Mouse (Mus musculus): ENCODE data around the gene Ddr2. TPM values are rescaled to one million over a fixed set of nuclear protein-coding genes. Genes with fewer than 3 reads are reported as not detected.

The Ddr2 gene
- polyA plus RNA-seq, 1 experiment from 2014 or later, result 8.8 TPM

DNA sequence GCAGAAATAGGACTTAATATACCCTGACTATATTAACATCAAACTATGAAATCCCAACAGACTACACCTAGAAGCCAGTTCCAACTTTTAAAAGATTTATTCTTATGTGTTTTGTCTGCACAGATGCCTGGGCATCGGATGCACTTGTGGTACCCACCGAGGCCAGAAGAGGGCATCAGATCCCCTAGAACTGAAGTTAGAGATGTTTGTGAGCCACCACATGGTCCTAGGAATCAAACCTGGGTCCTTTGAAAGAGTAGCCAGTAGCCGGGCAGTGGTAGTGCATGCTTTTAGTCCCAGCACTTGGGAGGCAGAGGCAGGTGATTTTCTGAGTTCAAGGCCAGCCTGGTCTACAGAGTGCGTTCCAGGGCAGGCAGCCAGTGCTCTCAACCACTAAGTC, 159.9 kb downstream of the Ddr2 start:
- H3K27me3 ChIP-seq (ENCODE audit: control insufficient read depth, insufficient read depth, low read length), result no peaks in the 10 kb centered on the region

DNA sequence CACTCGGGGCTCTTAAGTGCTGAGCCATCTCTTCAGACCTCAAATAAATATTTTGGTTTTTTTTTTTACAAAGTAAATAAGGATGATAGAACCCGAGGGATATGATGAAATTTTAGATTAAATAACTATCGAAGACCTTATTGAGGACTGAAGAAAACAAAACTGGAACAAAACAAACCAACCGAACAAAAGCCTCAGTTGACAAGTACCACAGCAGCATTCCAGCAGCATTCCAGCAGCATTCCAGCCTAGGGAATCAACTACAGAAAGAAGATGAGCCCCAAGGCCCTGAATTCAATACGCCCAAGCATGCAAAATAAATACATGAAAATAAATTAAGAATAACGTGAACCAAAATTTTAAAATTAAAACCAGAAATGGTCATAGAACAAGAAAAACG, 160.6 kb downstream of the Ddr2 start:
- WGBS, result 80% methylated on average over 7 of the region's 7 CpGs

More for the DNA sequence above, 159.9 kb downstream of the Ddr2 start:
- WGBS, result 92% methylated on average over 4 of the region's 4 CpGs
- Histone ChIP-seq H3K4me1 (replicated peaks; ENCODE audit: control insufficient read depth, insufficient read depth, low read length) (no peaks in the 10 kb centered on the region), H3K9me3 (ENCODE audit: control insufficient read depth, low read length) (no peaks in the 10 kb centered on the region), H3K4me3 (replicated peaks; ENCODE audit: low read length) (no peak overlapping the region), H3K36me3 (replicated peaks; ENCODE audit: control insufficient read depth, insufficient read depth) (peaks cover 52% of the 10 kb centered on the region), H3K9ac (no peak overlapping the region), H3K27ac (no peak overlapping the region), H3K4me2 (replicated peaks) (no peak overlapping the region)
- ATAC-seq (ENCODE audit: low FRiP score), result no peak
- DNase-seq (ENCODE audit: low spot score), result no peak

DNA sequence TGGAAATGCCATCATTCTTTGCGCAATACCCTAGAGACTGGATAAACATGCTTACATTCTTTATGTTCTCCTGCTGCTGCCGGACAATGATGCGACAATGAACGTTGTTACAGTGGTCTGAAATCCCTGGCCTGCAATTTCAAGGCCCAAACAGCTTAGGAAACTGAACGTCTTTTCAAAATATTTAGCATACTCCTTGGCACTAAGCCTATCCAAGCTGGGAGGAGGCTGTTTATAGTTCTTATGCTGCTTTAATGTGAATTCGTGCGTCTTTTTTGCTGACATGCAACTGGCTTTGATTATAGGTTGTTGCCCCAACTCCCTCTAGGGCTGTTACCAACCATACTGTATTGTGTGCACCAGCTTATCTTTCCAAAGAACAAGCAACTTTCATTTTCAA, 161.7 kb downstream of the Ddr2 start:
- H3K36me3 ChIP-seq (replicated peaks; ENCODE audit: control insufficient read depth, insufficient read depth), result peaks cover 35% of the 10 kb centered on the region
- 0 out of 2 replicates have a peak, but pooled peaks cover 9% of the 10 kb centered on the region for H3K9me3 ChIP-seq (ENCODE audit: control insufficient read depth, low read length)
- no peak overlapping the region for H3K4me3 ChIP-seq (replicated peaks; ENCODE audit: low read length)
- ATAC-seq (ENCODE audit: low FRiP score) (no peak), DNase-seq (ENCODE audit: low spot score) (no peak)
- H3K4me2 ChIP-seq (replicated peaks), result no peak overlapping the region
- no peak overlapping the region for H3K9ac ChIP-seq
- H3K4me1 ChIP-seq (replicated peaks; ENCODE audit: control insufficient read depth, insufficient read depth, low read length), result no peaks in the 10 kb centered on the region
- 84% methylated on average over 7 of the region's 7 CpGs for WGBS
- no peaks in the 10 kb centered on the region for H3K27me3 ChIP-seq (ENCODE audit: control insufficient read depth, insufficient read depth, low read length)
- no peak overlapping the region for H3K27ac ChIP-seq

More for the DNA sequence above, 160.6 kb downstream of the Ddr2 start:
- Histone ChIP-seq H3K27ac (no peak overlapping the region), H3K36me3 (replicated peaks; ENCODE audit: control insufficient read depth, insufficient read depth) (peaks cover 45% of the 10 kb centered on the region), H3K4me1 (replicated peaks; ENCODE audit: control insufficient read depth, insufficient read depth, low read length) (no peaks in the 10 kb centered on the region), H3K4me3 (replicated peaks; ENCODE audit: low read length) (no peak overlapping the region), H3K27me3 (ENCODE audit: control insufficient read depth, insufficient read depth, low read length) (no peaks in the 10 kb centered on the region), H3K4me2 (replicated peaks) (no peak overlapping the region), H3K9ac (no peak overlapping the region), H3K9me3 (ENCODE audit: control insufficient read depth, low read length) (0 out of 2 replicates have a peak, but pooled peaks cover 3% of the 10 kb centered on the region)
- DNase-seq (ENCODE audit: low spot score), result no peak
- ATAC-seq (ENCODE audit: low FRiP score), result no peak

DNA sequence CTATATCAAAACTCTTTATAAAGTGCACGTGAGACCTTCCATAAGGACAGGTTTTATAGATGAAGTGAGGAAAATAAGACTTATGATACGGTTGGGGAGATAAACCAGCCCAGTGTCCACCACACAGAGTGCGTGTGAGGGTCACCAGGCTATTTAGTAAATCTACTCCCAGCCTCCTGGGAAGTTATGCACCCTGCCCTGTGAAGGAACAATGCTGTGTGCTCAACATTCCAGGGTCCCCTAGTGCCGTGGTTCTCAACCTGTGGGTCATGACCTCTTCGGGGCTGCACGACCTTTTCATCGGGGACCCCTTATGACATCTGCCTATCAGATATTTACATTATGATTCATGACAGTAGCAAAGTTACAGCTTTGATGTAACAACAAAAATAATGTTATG, 162.3 kb downstream of the Ddr2 start:
- no peak for ATAC-seq (ENCODE audit: low FRiP score)
- no peak overlapping the region for H3K4me2 ChIP-seq (replicated peaks)
- peaks cover 31% of the 10 kb centered on the region for H3K36me3 ChIP-seq (replicated peaks; ENCODE audit: control insufficient read depth, insufficient read depth)
- no peaks in the 10 kb centered on the region for H3K4me1 ChIP-seq (replicated peaks; ENCODE audit: control insufficient read depth, insufficient read depth, low read length)
- 0 out of 2 replicates have a peak, but pooled peaks cover 9% of the 10 kb centered on the region for H3K9me3 ChIP-seq (ENCODE audit: control insufficient read depth, low read length)
- WGBS, result 81% methylated on average over 7 of the region's 7 CpGs
- H3K27ac ChIP-seq, result no peak overlapping the region
- DNase-seq (ENCODE audit: low spot score), result no peak
- H3K27me3 ChIP-seq (ENCODE audit: control insufficient read depth, insufficient read depth, low read length), result no peaks in the 10 kb centered on the region
- H3K4me3 ChIP-seq (replicated peaks; ENCODE audit: low read length), result no peak overlapping the region
- H3K9ac ChIP-seq, result no peak overlapping the region

DNA sequence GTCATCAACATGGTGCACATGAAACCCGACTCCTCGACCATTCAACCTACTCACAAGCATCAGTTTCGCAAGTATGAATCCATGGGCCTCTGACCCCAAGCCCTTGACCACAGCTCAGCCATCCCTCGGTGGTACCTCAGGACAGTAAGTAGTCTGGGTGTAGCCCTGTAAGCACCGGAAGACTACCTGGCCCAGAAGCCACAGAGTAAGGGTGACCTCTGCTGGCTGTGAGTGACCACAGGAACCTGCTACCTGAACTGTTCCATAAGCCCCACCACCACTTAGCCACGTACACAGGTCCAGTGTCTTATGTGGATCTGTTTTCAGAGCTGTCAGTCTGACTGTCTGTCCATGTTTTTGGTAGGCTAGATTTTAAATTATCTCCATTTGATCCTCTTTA, 162.9 kb downstream of the Ddr2 start:
- H3K9ac ChIP-seq, result no peak overlapping the region
- no peak overlapping the region for H3K4me2 ChIP-seq (replicated peaks)
- 0 out of 2 replicates have a peak, but pooled peaks cover 9% of the 10 kb centered on the region for H3K9me3 ChIP-seq (ENCODE audit: control insufficient read depth, low read length)
- H3K27me3 ChIP-seq (ENCODE audit: control insufficient read depth, insufficient read depth, low read length), result no peaks in the 10 kb centered on the region
- no peak overlapping the region for H3K4me3 ChIP-seq (replicated peaks; ENCODE audit: low read length)
- no peak overlapping the region for H3K27ac ChIP-seq
- DNase-seq (ENCODE audit: low spot score) (no peak), ATAC-seq (ENCODE audit: low FRiP score) (no peak)
- peaks cover 26% of the 10 kb centered on the region for H3K36me3 ChIP-seq (replicated peaks; ENCODE audit: control insufficient read depth, insufficient read depth)
- no peaks in the 10 kb centered on the region for H3K4me1 ChIP-seq (replicated peaks; ENCODE audit: control insufficient read depth, insufficient read depth, low read length)
- 84% methylated on average over 6 of the region's 6 CpGs for WGBS

DNA sequence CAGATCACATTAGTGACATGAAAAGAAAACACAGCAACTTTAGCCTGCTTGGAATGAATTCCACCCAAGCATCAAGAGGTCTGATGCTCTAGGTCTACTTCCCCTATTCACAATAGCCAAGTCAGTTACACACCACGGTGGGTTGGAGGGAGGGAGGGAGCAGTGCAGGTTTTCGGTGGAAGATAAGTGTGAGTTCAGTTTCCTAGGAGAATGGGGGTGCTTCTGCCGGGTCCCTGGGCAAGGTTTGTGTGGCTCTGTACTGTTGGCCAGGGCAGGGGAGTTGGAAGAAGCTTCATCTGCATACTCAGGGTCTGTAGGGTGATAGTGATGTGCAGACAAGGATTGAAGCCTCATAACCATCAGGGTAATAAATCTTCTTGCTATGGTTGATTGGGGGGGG, 164.6 kb downstream of the Ddr2 start:
- ATAC-seq (ENCODE audit: low FRiP score), result no peak
- no peak overlapping the region for H3K4me3 ChIP-seq (replicated peaks; ENCODE audit: low read length)
- H3K4me1 ChIP-seq (replicated peaks; ENCODE audit: control insufficient read depth, insufficient read depth, low read length), result no peaks in the 10 kb centered on the region
- H3K9ac ChIP-seq, result no peak overlapping the region
- H3K4me2 ChIP-seq (replicated peaks), result no peak overlapping the region
- 0 out of 2 replicates have a peak, but pooled peaks cover 9% of the 10 kb centered on the region for H3K9me3 ChIP-seq (ENCODE audit: control insufficient read depth, low read length)
- 86% methylated on average over 3 of the region's 3 CpGs for WGBS
- no peak for DNase-seq (ENCODE audit: low spot score)
- peaks cover 11% of the 10 kb centered on the region for H3K36me3 ChIP-seq (replicated peaks; ENCODE audit: control insufficient read depth, insufficient read depth)
- no peaks in the 10 kb centered on the region for H3K27me3 ChIP-seq (ENCODE audit: control insufficient read depth, insufficient read depth, low read length)
- H3K27ac ChIP-seq, result no peak overlapping the region

DNA sequence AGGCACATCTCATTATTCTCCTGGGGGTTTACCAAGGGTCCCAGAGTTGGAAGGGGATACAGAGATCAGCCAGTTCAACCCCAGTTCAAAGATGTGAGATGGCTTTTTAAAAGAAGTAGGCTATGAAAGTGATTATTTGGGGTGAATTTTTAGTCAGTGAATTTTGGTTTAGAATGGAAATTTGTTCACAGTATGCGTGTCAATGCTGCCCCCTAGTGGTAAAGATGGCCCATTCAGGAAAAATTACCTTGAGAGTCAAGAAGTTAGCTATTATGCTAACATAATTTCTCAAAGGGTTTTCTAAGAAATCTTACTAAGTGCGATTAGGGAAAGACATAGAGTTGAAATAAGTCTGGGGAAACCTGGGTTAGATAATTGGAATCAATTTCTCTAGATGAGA, 171.2 kb downstream of the Ddr2 start:
- Histone ChIP-seq H3K27me3 (ENCODE audit: control insufficient read depth, insufficient read depth, low read length) (no peaks in the 10 kb centered on the region), H3K4me2 (replicated peaks) (no peak overlapping the region), H3K36me3 (replicated peaks; ENCODE audit: control insufficient read depth, insufficient read depth) (no peaks in the 10 kb centered on the region), H3K27ac (no peak overlapping the region), H3K9ac (no peak overlapping the region), H3K4me1 (replicated peaks; ENCODE audit: control insufficient read depth, insufficient read depth, low read length) (no peaks in the 10 kb centered on the region), H3K4me3 (replicated peaks; ENCODE audit: low read length) (no peak overlapping the region), H3K9me3 (ENCODE audit: control insufficient read depth, low read length) (0 out of 2 replicates have a peak, but pooled peaks cover under 1% of the 10 kb centered on the region)
- ATAC-seq (ENCODE audit: low FRiP score) (no peak), DNase-seq (ENCODE audit: low spot score) (peak; percentile 86)
- 7% methylated on average over 2 of the region's 2 CpGs for WGBS

DNA sequence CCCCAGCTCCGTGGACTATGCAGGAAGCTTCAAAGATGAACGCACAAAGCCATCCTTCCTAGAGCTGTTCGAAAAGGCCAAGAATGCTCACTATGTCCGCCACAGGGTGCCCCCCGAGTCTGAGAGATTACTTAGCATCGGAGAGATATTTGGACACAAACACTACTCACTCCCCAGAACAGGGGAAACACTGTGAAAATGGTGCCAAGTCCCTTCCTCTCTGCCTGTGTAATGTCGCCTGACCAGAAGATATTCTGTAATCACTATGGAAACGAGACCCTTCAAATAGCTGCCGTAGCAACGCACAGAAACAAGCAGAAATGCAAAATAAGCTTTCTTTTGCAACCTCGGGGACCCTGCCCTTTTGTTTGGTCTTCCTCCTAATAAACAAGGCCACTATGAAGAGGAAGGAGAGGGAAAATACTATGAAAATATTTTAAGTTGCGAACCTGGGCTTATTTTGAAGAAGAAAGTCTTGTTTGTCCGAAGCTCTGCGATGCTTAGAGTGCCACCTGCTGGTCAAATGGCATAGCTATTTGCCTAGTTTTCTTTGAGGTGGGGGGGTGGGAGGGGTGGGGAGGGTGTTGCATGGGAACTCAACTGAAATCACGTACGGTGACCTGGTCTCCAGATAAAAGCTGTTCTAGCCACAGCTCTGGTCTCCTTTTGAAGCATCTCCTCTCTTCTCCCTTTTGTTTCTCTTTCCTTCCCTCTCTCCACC, 176.4 kb downstream of the Ddr2 start:
- Histone ChIP-seq H3K27ac (peak overlapping the region; percentile 34), H3K36me3 (replicated peaks; ENCODE audit: control insufficient read depth, insufficient read depth) (no peaks in the 10 kb centered on the region), H3K4me3 (replicated peaks; ENCODE audit: low read length) (peak overlapping the region; percentile 19), H3K9me3 (ENCODE audit: control insufficient read depth, low read length) (no peaks in the 10 kb centered on the region), H3K9ac (peak overlapping the region; percentile 44; the same call in 1 of the 2 replicates), H3K27me3 (ENCODE audit: control insufficient read depth, insufficient read depth, low read length) (no peaks in the 10 kb centered on the region), H3K4me2 (replicated peaks) (peak overlapping the region; percentile 50), H3K4me1 (replicated peaks; ENCODE audit: control insufficient read depth, insufficient read depth, low read length) (peaks cover 5% of the 10 kb centered on the region)
- ATAC-seq (ENCODE audit: low FRiP score) (peak; percentile 84), DNase-seq (ENCODE audit: low spot score) (peak; percentile 81)
- 23% methylated on average over 16 of the region's 16 CpGs for WGBS

DNA sequence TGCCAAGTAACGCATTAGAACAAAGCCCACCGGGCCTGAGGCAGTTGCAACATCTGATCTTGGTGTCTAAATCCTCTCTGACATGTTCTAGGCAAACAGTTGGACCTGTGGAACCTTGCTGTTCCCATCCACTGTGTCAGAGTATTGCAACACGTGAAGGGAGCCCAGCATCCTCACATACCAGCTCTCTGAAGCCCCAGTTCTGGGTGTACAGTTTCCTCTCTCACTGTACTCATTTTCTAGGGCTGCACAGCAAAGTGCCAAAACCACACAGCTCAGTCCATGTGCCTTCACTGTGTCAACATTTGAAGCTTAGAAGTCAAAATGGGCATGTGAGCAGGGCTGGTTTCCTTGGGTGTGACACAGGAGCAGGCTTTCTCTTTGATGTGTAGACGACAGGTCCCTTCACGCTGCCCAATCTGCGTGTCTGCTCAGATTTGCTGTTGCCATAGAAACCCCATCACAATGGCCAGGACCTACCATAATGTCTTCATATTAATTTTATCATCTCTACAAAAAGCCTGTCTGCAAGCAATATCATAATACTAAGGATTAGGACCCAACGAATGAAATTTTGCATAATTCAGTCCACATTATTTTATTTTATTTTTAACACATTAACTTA, 178.3 kb downstream of the Ddr2 start:
- DNase-seq (ENCODE audit: low spot score) (no peak), ATAC-seq (ENCODE audit: low FRiP score) (no peak)
- Histone ChIP-seq H3K4me2 (replicated peaks) (peak overlapping the region; percentile 15), H3K4me3 (replicated peaks; ENCODE audit: low read length) (no peak overlapping the region), H3K27me3 (ENCODE audit: control insufficient read depth, insufficient read depth, low read length) (no peaks in the 10 kb centered on the region), H3K9me3 (ENCODE audit: control insufficient read depth, low read length) (no peaks in the 10 kb centered on the region), H3K27ac (peak overlapping the region; percentile 26; the same call in 1 of the 2 replicates), H3K4me1 (replicated peaks; ENCODE audit: control insufficient read depth, insufficient read depth, low read length) (peaks cover 5% of the 10 kb centered on the region), H3K9ac (0 out of 2 replicates have a peak overlapping the region, but pooled peaks have one; percentile 10), H3K36me3 (replicated peaks; ENCODE audit: control insufficient read depth, insufficient read depth) (no peaks in the 10 kb centered on the region)
- 58% methylated on average over 7 of the region's 7 CpGs for WGBS
